In genomic region chr4:87881995-87882394, GRCm38 (mm10) we compare ENCODE assay signal across 14 mouse cellular contexts.
"Had no signal": no experiment of that assay in that cellular context is flagged by ENCODE, and none has a peak within 500 bp of the region (broad histone marks: within the 10 kb centered on the region; RNA-seq: fewer than 3 reads in every experiment).

No protein-coding gene starts in this region.

- H3K4me2 ChIP-seq: lung, embryonic 15.5 days; midbrain, embryonic 11.5 days; midbrain, embryonic 15.5 days; neural tube, embryonic 12.5 days had no signal

- H3K4me1 ChIP-seq: limb, embryonic 10.5 days; megakaryocyte, embryonic 14.5 days had no signal

- ATAC-seq: midbrain, embryonic 15.5 days had no signal

- H3K27me3 ChIP-seq: lung, embryonic 15.5 days; megakaryocyte, embryonic 14.5 days; midbrain, embryonic 15.5 days; neural tube, embryonic 12.5 days had no signal

- DNase-seq: kidney, adult 18-20 months; kidney, postnatal 10 days; kidney, postnatal 4 days; lung, postnatal 14 days; right cerebral cortex, postnatal 4 days; thymus, postnatal 36 days had no signal

- H3K4me3 ChIP-seq: layer of hippocampus, adult 2 months; limb, embryonic 10.5 days; lung, embryonic 15.5 days; megakaryocyte, embryonic 14.5 days; midbrain, embryonic 15.5 days; neural tube, embryonic 12.5 days had no signal

- H3K9ac ChIP-seq: lung, embryonic 15.5 days; midbrain, embryonic 15.5 days; neural tube, embryonic 12.5 days had no signal

- H3K36me3 ChIP-seq: lung, embryonic 15.5 days; midbrain, embryonic 15.5 days; neural tube, embryonic 12.5 days had no signal

- H3K27ac ChIP-seq: limb, embryonic 10.5 days; lung, embryonic 15.5 days; macrophage; midbrain, embryonic 15.5 days; neural tube, embryonic 12.5 days had no signal

- H3K9me3 ChIP-seq: limb, embryonic 10.5 days; lung, embryonic 15.5 days; megakaryocyte, embryonic 14.5 days; midbrain, embryonic 15.5 days; neural tube, embryonic 12.5 days had no signal
